Mouse (Mus musculus) heart, adult 18-20 months (tissue): ENCODE data around the gene Adig. TPM values are rescaled to one million over a fixed set of nuclear protein-coding genes. Genes with fewer than 3 reads are reported as not detected.

ENCODE experiments used
- DNase-seq, 2 experiments: peaks; one replicate each; pipeline ENCODE4 v3.0.0; 2021 to 2022; ENCODE audit warnings: mixed read lengths in 1 of 2
- long read RNA-seq, 2 experiments: library from polyadenylated mRNA; stranded (forward); transcript quantifications; one replicate each; pipeline ENCODE4 v2.0.0; 2021
- total RNA-seq, 2 experiments: library from RNA; stranded (reverse); gene quantifications; 2 replicates each; pipeline ENCODE4 v1.2.3; 2021

Gene Adig
- 10 to 100 TPM in 1 of 2 experiments, 1 to 10 TPM in 1; 3.1 to 18.9 TPM for total RNA-seq
- long read RNA-seq, experiment 1, transcript Adig-201 (3 exons, 632 nt) = major isoform, 9 of 11 reads
- long read RNA-seq, experiment 1, partial matches to known transcripts = 0 of 11 reads
- long read RNA-seq, experiment 1, other reads (novel, unspliced or antisense) = 2 of 11 reads
- long read RNA-seq, experiment 2, transcript Adig-201 (3 exons, 632 nt) = major isoform, 6 of 12 reads
- long read RNA-seq, experiment 2, partial matches to known transcripts = 0 of 12 reads
- long read RNA-seq, experiment 2, other reads (novel, unspliced or antisense) = 4 of 12 reads

GRCm38 (mm10) chr2:158501836-158502812 lies at the start of gene Adig:
Gene Adig, plus strand, starts transcription at chr2:158502612.
- no peak for DNase-seq

GRCm38 (mm10) chr2:158456451-158456850 lies 46.0 kb upstream of the Adig start:
- DNase-seq = no peak

GRCm38 (mm10) chr2:158457610-158458009 lies 44.8 kb upstream of the Adig start:
- no peak for DNase-seq

GRCm38 (mm10) chr2:158462450-158462849 lies 40.0 kb upstream of the Adig start:
- DNase-seq = no peak

- no peak for DNase-seq
Measured at GRCm38 (mm10) chr2:158474159-158474558, 28.3 kb upstream of the Adig start.

- DNase-seq = no peak
Measured at GRCm38 (mm10) chr2:158477640-158478039, 24.8 kb upstream of the Adig start.

GRCm38 (mm10) chr2:158498457-158498856 lies 4.0 kb upstream of the Adig start:
- DNase-seq = no peak

GRCm38 (mm10) chr2:158503226-158503625 lies 814 bp downstream of the Adig start:
- DNase-seq = no peak

- DNase-seq = peak; percentile 36 to 54
Measured at GRCm38 (mm10) chr2:158503671-158504070, 1.3 kb downstream of the Adig start.

- DNase-seq = no peak
Measured at GRCm38 (mm10) chr2:158506475-158506874, 4.1 kb downstream of the Adig start.

- DNase-seq = no peak
Measured at GRCm38 (mm10) chr2:158507046-158507445, 4.6 kb downstream of the Adig start.

GRCm38 (mm10) chr2:158510665-158511064 lies 8.3 kb downstream of the Adig start:
- DNase-seq = peak in 1 of 2 experiments; percentile 27

- DNase-seq = no peak
Measured at GRCm38 (mm10) chr2:158512528-158512927, 10.1 kb downstream of the Adig start, which contains the start of gene Arhgap40. Gene Arhgap40, plus strand, starts transcription at chr2:158512796.

- no peak for DNase-seq
Measured at GRCm38 (mm10) chr2:158513821-158514336, 11.5 kb downstream of the Adig start.

- DNase-seq = no peak
Measured at GRCm38 (mm10) chr2:158518583-158518982, 16.2 kb downstream of the Adig start.

- no peak for DNase-seq
Measured at GRCm38 (mm10) chr2:158519071-158519470, 16.7 kb downstream of the Adig start.

- DNase-seq = no peak
Measured at GRCm38 (mm10) chr2:158519800-158520199, 17.4 kb downstream of the Adig start.

- no peak for DNase-seq
Measured at GRCm38 (mm10) chr2:158523060-158523459, 20.6 kb downstream of the Adig start.

GRCm38 (mm10) chr2:158524129-158524860 lies 21.9 kb downstream of the Adig start:
- DNase-seq = peak; percentile 15 to 16

GRCm38 (mm10) chr2:158534090-158534489 lies 31.7 kb downstream of the Adig start:
- DNase-seq = peak; percentile 31 to 67

- no peak for DNase-seq
Measured at GRCm38 (mm10) chr2:158534559-158534958, 32.1 kb downstream of the Adig start.
